Mouse (Mus musculus): ENCODE results near the gene Tnni3. TPM values are rescaled to one million over a fixed set of nuclear protein-coding genes. Genes with fewer than 3 reads are reported as not detected.

Tnni3 gene
- polyA plus RNA-seq (2014; fragmentation: Illumina TruSeq; extraction: RNeasy Lipid Tissue Mini Kit (QIAGEN cat#74804); ENCODE audit: insufficient read depth, low read depth, low replicate concordance) = 179 TPM

GRCm38 (mm10) chr7:4524212-4524922 is at the start of gene Tnni3:
Tnni3 (minus strand) TSS chr7:4524229.

GRCm38 (mm10) chr7:4547221-4547641 is 23.2 kb upstream of the Tnni3 start, which contains the start of gene Syt5:
Syt5 (minus strand) TSS chr7:4547541.

GRCm38 (mm10) chr7:4532005-4532729 is 8.1 kb upstream of the Tnni3 start, which contains the start of gene Dnaaf3:
Dnaaf3 (minus strand) TSS chr7:4532453.

DNA sequence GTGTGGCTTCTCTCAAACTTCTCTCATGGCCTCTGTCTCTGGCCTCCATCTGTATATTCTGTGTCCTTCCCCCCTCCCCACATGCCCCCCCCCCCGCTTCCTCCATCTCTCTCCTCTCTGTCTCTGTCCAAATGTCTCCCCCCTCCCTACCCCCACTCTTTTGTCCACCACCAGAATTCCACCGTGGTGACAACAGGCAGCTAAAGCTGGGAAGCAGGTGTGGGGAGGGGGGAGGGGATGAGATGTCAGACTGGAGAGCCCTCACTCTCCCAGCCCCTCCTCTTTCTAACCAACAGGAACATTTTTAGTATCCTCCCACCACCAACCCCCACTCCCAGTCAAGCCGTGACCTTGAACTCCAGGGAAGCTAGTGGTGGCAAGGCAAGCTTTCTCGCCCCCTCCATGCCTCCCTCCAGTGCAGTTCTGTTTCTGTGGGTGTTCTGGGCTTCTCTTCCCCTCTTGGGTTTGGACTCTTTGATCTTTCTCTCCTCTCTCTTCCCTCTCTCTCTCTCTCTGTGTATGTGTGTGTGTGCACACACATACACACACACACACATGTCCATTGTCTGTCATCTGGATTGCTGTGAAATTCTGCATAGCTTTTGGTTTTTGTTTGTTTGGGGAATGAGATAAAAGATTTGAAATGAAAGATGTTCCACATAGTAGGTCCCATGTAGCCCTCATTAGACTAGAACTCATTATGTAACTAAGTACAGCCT is 7.5 kb downstream of the Tnni3 start, which contains the start of gene Tnnt1:
Gene Tnnt1 (minus strand): TSS at position 51 of the 719 bp plus-strand sequence.

DNA sequence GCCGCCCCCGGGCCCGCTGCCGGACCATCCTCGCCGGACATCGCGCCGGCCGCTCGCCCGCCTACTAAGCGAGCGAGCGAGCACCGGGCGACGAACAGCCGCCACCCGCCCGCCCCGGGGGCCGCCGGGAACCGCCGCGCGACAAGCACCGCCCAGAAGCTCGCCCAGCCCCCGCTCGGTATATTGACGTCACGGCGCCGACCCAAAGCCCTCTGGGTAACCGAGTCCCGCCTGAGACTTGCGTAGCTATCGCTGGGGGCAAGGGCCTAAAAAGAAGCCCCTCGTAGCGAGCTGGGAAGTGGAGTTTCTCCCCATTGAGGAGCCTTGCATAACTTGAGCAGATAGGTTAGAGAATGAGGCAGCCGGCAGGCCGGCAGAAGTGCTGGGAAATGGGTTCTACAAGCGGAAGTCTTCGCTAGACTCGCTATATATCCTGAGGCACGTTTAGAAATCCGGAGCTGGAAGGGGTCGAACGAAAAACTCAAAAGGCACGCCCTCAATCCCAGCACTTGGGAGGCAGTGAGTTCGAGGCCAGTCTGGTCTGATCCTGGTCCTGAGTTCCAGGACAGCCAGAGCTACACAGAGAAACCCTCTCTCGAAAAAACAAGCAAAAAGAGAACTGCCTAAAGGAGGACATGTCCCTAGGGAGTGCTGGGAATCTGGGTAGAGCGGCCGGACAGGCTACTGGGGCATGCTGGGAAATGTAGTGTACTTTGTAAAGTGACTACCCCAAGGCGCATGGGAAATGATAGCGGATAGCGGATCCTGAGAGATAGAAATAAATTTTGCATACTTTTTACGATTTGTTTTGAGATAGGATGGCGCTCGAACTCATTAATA is 22.3 kb downstream of the Tnni3 start, which contains the start of gene Ppp1r12c:
Gene Ppp1r12c (minus strand): TSS at position 123 of the 840 bp plus-strand sequence.

Other genes with a start within 250 kb of the Tnni3 start
- gene Ncr1, start 186.5 kb downstream of the Tnni3 start, polyA plus RNA-seq (2014; fragmentation: Illumina TruSeq; extraction: RNeasy Lipid Tissue Mini Kit (QIAGEN cat#74804); ENCODE audit: insufficient read depth, low read depth, low replicate concordance) = 4.6 TPM
- 0.15 TPM for gene Gp6, start 126.5 kb downstream of the Tnni3 start, polyA plus RNA-seq (2014; fragmentation: Illumina TruSeq; extraction: RNeasy Lipid Tissue Mini Kit (QIAGEN cat#74804); ENCODE audit: insufficient read depth, low read depth, low replicate concordance)
- 5.5 TPM for gene Rdh13, start 78.6 kb downstream of the Tnni3 start, polyA plus RNA-seq (2014; fragmentation: Illumina TruSeq; extraction: RNeasy Lipid Tissue Mini Kit (QIAGEN cat#74804); ENCODE audit: insufficient read depth, low read depth, low replicate concordance)
- gene Eps8l1, start 63.6 kb downstream of the Tnni3 start, polyA plus RNA-seq (2014; fragmentation: Illumina TruSeq; extraction: RNeasy Lipid Tissue Mini Kit (QIAGEN cat#74804); ENCODE audit: insufficient read depth, low read depth, low replicate concordance) = 16.4 TPM
- gene Ppp1r12c, start 22.5 kb downstream of the Tnni3 start, polyA plus RNA-seq (2014; fragmentation: Illumina TruSeq; extraction: RNeasy Lipid Tissue Mini Kit (QIAGEN cat#74804); ENCODE audit: insufficient read depth, low read depth, low replicate concordance) = 87.5 TPM
- gene Tnnt1, start 7.8 kb downstream of the Tnni3 start, polyA plus RNA-seq (2014; fragmentation: Illumina TruSeq; extraction: RNeasy Lipid Tissue Mini Kit (QIAGEN cat#74804); ENCODE audit: insufficient read depth, low read depth, low replicate concordance) = 4.2 TPM
- 5.0 TPM for gene Dnaaf3, start 8.2 kb upstream of the Tnni3 start, polyA plus RNA-seq (2014; fragmentation: Illumina TruSeq; extraction: RNeasy Lipid Tissue Mini Kit (QIAGEN cat#74804); ENCODE audit: insufficient read depth, low read depth, low replicate concordance)
- gene Syt5, start 23.3 kb upstream of the Tnni3 start, polyA plus RNA-seq (2014; fragmentation: Illumina TruSeq; extraction: RNeasy Lipid Tissue Mini Kit (QIAGEN cat#74804); ENCODE audit: insufficient read depth, low read depth, low replicate concordance) = 10.7 TPM
- 0.21 TPM for gene Ptprh, start 79.8 kb upstream of the Tnni3 start, polyA plus RNA-seq (2014; fragmentation: Illumina TruSeq; extraction: RNeasy Lipid Tissue Mini Kit (QIAGEN cat#74804); ENCODE audit: insufficient read depth, low read depth, low replicate concordance)
- gene Tmem86b, start 107.2 kb upstream of the Tnni3 start, polyA plus RNA-seq (2014; fragmentation: Illumina TruSeq; extraction: RNeasy Lipid Tissue Mini Kit (QIAGEN cat#74804); ENCODE audit: insufficient read depth, low read depth, low replicate concordance) = 2.6 TPM
- 37.5 TPM for gene Ppp6r1, start 134.8 kb upstream of the Tnni3 start, polyA plus RNA-seq (2014; fragmentation: Illumina TruSeq; extraction: RNeasy Lipid Tissue Mini Kit (QIAGEN cat#74804); ENCODE audit: insufficient read depth, low read depth, low replicate concordance)
- 36.3 TPM for gene Hspbp1, start 160.8 kb upstream of the Tnni3 start, polyA plus RNA-seq (2014; fragmentation: Illumina TruSeq; extraction: RNeasy Lipid Tissue Mini Kit (QIAGEN cat#74804); ENCODE audit: insufficient read depth, low read depth, low replicate concordance)
- 1.5 TPM for gene Brsk1, start 166.4 kb upstream of the Tnni3 start, polyA plus RNA-seq (2014; fragmentation: Illumina TruSeq; extraction: RNeasy Lipid Tissue Mini Kit (QIAGEN cat#74804); ENCODE audit: insufficient read depth, low read depth, low replicate concordance)
- 1.7 TPM for gene Tmem150b, start 201.0 kb upstream of the Tnni3 start, polyA plus RNA-seq (2014; fragmentation: Illumina TruSeq; extraction: RNeasy Lipid Tissue Mini Kit (QIAGEN cat#74804); ENCODE audit: insufficient read depth, low read depth, low replicate concordance)
- 17.6 TPM for gene Kmt5c, start 215.9 kb upstream of the Tnni3 start, polyA plus RNA-seq (2014; fragmentation: Illumina TruSeq; extraction: RNeasy Lipid Tissue Mini Kit (QIAGEN cat#74804); ENCODE audit: insufficient read depth, low read depth, low replicate concordance)
- gene Cox6b2, start 228.9 kb upstream of the Tnni3 start, polyA plus RNA-seq (2014; fragmentation: Illumina TruSeq; extraction: RNeasy Lipid Tissue Mini Kit (QIAGEN cat#74804); ENCODE audit: insufficient read depth, low read depth, low replicate concordance) = 80.5 TPM
- not detected for gene Fam71e2, start 247.1 kb upstream of the Tnni3 start, polyA plus RNA-seq (2014; fragmentation: Illumina TruSeq; extraction: RNeasy Lipid Tissue Mini Kit (QIAGEN cat#74804); ENCODE audit: insufficient read depth, low read depth, low replicate concordance)